Mouse (Mus musculus): ENCODE measurements around the gene Taar8a. TPM values are rescaled to one million over a fixed set of nuclear protein-coding genes. Genes with fewer than 3 reads are reported as not detected.

The Taar8a gene
- polyA plus RNA-seq, 1 experiment: not detected

- Histone ChIP-seq H3K27ac (ENCODE audit: insufficient read depth, low read depth, low read length) (no peak overlapping the region), H3K4me3 (ENCODE audit: insufficient read depth, low read depth, low read length) (no peak overlapping the region), H3K4me1 (ENCODE audit: control insufficient read depth, insufficient read depth, low read length) (no peaks in the 10 kb centered on the region)
- TF ChIP-seq CTCF (IDR thresholded peaks at IDR 0.05; ENCODE audit: insufficient read depth, low read depth, low read length): no peak
- no peak for TF ChIP-seq POLR2A (IDR thresholded peaks at IDR 0.05; ENCODE audit: insufficient read depth, low read depth, low read length)
- 40% methylated on average over 6 of the region's 6 CpGs for WGBS
Measured at GRCm38 (mm10) chr10:24111116-24111778, 34.9 kb downstream of the Taar8a start.

Other genes starting within 250 kb of the Taar8a start
- gene Vnn3, start 225.0 kb upstream of the Taar8a start, polyA plus RNA-seq (2012; ENCODE audit: insufficient read depth, insufficient read length, low replicate concordance, missing spikeins): not detected in 2 replicates
- gene Vnn1, start 181.8 kb upstream of the Taar8a start, polyA plus RNA-seq (2012; ENCODE audit: insufficient read depth, insufficient read length, low replicate concordance, missing spikeins): not detected in 2 replicates
- gene Taar1, start 156.1 kb upstream of the Taar8a start, polyA plus RNA-seq (2012; ENCODE audit: insufficient read depth, insufficient read length, low replicate concordance, missing spikeins): not detected in 2 replicates
- not detected in 2 replicates for gene Taar2, start 137.9 kb upstream of the Taar8a start, polyA plus RNA-seq (2012; ENCODE audit: insufficient read depth, insufficient read length, low replicate concordance, missing spikeins)
- gene Taar3, start 126.9 kb upstream of the Taar8a start, polyA plus RNA-seq (2012; ENCODE audit: insufficient read depth, insufficient read length, low replicate concordance, missing spikeins): not detected in 2 replicates
- not detected in 2 replicates for gene Taar4, start 116.0 kb upstream of the Taar8a start, polyA plus RNA-seq (2012; ENCODE audit: insufficient read depth, insufficient read length, low replicate concordance, missing spikeins)
- not detected in 2 replicates for gene Taar5, start 105.8 kb upstream of the Taar8a start, polyA plus RNA-seq (2012; ENCODE audit: insufficient read depth, insufficient read length, low replicate concordance, missing spikeins)
- not detected in 2 replicates for gene Taar6, start 90.9 kb upstream of the Taar8a start, polyA plus RNA-seq (2012; ENCODE audit: insufficient read depth, insufficient read length, low replicate concordance, missing spikeins)
- gene Taar7a, start 83.0 kb upstream of the Taar8a start, polyA plus RNA-seq (2012; ENCODE audit: insufficient read depth, insufficient read length, low replicate concordance, missing spikeins): not detected in 2 replicates
- gene Taar7b, start 76.6 kb upstream of the Taar8a start, polyA plus RNA-seq (2012; ENCODE audit: insufficient read depth, insufficient read length, low replicate concordance, missing spikeins): not detected in 2 replicates
- not detected in 2 replicates for gene Taar7d, start 49.3 kb upstream of the Taar8a start, polyA plus RNA-seq (2012; ENCODE audit: insufficient read depth, insufficient read length, low replicate concordance, missing spikeins)
- not detected in 2 replicates for gene Taar7e, start 38.9 kb upstream of the Taar8a start, polyA plus RNA-seq (2012; ENCODE audit: insufficient read depth, insufficient read length, low replicate concordance, missing spikeins)
- not detected in 2 replicates for gene Taar7f, start 27.0 kb upstream of the Taar8a start, polyA plus RNA-seq (2012; ENCODE audit: insufficient read depth, insufficient read length, low replicate concordance, missing spikeins)
- not detected in 2 replicates for gene Taar8b, start 15.8 kb downstream of the Taar8a start, polyA plus RNA-seq (2012; ENCODE audit: insufficient read depth, insufficient read length, low replicate concordance, missing spikeins)
- not detected in 2 replicates for gene Taar8c, start 25.4 kb downstream of the Taar8a start, polyA plus RNA-seq (2012; ENCODE audit: insufficient read depth, insufficient read length, low replicate concordance, missing spikeins)
- gene Taar9, start 33.0 kb downstream of the Taar8a start, polyA plus RNA-seq (2012; ENCODE audit: insufficient read depth, insufficient read length, low replicate concordance, missing spikeins): not detected in 2 replicates
- not detected in 2 replicates for gene Stx7, start 72.8 kb downstream of the Taar8a start, polyA plus RNA-seq (2012; ENCODE audit: insufficient read depth, insufficient read length, low replicate concordance, missing spikeins)
- not detected in 2 replicates for gene Moxd1, start 147.0 kb downstream of the Taar8a start, polyA plus RNA-seq (2012; ENCODE audit: insufficient read depth, insufficient read length, low replicate concordance, missing spikeins)